Mouse (Mus musculus): Measurements from ENCODE around the gene Crebrf. TPM values are rescaled to one million over a fixed set of nuclear protein-coding genes. Genes with fewer than 3 reads are reported as not detected.

The Crebrf gene
- total and polyA plus RNA-seq, 2 experiments from 2014 or later, result 11.0 to 31.4 TPM

DNA sequence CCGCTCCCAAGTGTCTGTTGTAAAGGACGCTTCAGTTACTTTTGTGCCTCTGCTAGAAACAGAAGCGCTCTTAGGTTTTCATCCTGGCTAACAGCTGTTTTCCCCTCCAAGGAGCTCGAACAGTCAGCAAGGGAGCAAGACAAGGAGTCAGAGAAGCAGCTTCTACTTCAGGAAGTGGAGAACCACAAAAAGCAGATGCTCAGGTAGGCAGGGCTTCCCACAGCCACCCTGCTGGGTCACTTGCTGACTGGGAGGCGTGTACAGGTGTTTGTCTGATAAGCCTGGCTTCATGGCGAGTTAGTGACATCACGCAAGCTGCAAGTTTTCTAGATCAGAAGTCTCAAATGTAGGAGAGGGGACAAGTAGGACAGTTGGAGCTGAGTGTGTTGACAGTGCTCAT lies 71.1 kb downstream of the Crebrf start:
- Histone ChIP-seq H3K9ac (no peak overlapping the region), H3K36me3 (ENCODE audit: insufficient read depth) (peaks cover 68% of the 10 kb centered on the region), H3K4me1 (ENCODE audit: insufficient read depth) (peaks cover 3% of the 10 kb centered on the region), H3K27ac (ENCODE audit: low read depth, low read length) (no peak overlapping the region), H3K4me2 (ENCODE audit: low read depth) (no peak overlapping the region), H3K27me3 (ENCODE audit: insufficient read depth, low read length) (no peaks in the 10 kb centered on the region), H3K9me3 (ENCODE audit: low read length) (no peaks in the 10 kb centered on the region), H3K4me3 (ENCODE audit: low read depth, low read length) (no peak overlapping the region)
- no peak for DNase-seq
- TF ChIP-seq CTCF (IDR thresholded peaks at IDR 0.05; ENCODE audit: low read depth), result no peak
- ATAC-seq, result no peak
- WGBS, result 93% methylated on average over 7 of the region's 7 CpGs

DNA sequence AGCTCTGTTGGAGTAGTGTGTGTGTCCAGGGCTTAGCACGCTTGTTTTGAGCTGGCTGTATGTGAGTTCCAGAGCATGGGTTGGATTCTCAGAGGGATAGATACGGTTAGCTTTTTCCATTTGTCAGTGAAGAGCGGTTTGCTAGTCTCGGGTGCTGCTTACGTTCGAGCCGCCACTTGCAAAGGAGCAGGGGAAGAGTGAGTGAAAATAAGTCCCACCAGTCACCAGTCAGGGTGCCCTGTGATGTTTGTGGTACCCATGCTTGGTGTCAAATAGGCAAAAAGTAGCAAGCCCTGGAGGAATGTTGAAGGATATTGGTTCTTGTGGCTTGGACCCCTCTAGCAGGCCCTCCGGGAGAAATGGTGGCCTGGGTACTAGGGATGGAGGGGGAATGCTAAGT lies 73.5 kb downstream of the Crebrf start:
- Histone ChIP-seq H3K4me2 (ENCODE audit: low read depth) (no peak overlapping the region), H3K27me3 (ENCODE audit: insufficient read depth, low read length) (no peaks in the 10 kb centered on the region), H3K4me3 (ENCODE audit: low read depth, low read length) (no peak overlapping the region), H3K9me3 (ENCODE audit: low read length) (no peaks in the 10 kb centered on the region), H3K36me3 (ENCODE audit: insufficient read depth) (peaks cover 75% of the 10 kb centered on the region), H3K4me1 (ENCODE audit: insufficient read depth) (no peaks in the 10 kb centered on the region), H3K9ac (no peak overlapping the region), H3K27ac (ENCODE audit: low read depth, low read length) (no peak overlapping the region)
- DNase-seq (no peak), ATAC-seq (no peak)
- 94% methylated on average over 8 of the region's 8 CpGs for WGBS
- TF ChIP-seq CTCF (IDR thresholded peaks at IDR 0.05; ENCODE audit: low read depth), result no peak

DNA sequence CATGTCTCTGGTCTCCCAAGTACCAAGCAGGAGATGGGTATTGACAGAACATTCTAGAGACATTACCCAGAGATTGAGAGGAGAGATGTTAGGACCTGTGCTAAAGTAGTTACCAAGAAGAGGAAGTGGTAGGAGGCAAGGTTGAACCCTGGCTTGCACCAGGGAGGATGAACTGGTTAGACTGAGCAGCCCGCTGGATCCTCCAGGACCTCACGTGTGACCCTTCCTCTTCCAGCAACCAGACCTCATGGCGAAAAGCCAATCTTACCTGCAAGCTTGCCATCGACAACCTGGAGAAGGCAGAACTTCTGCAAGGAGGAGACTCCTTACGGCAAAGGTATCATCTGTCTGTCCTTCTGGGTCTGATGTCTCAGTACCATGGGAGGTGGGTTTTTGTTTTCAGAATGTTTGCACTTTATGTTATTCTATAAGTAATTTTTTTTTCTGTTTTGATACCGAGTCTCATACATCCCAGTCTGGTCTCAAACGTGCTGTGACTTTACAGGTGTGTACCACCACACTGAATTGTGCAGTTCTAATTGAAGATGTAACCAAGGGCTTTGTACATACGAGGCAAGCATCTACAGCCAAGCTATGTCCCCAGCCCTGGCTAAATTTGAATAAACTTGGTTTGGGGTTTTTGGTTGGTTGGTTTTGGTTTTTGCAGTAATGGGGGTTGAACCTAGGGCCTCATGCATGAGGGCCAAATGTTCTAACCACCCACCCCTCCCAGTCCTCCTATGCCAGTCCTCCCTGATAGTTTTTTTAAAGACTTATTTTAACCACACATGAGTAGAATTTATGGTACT lies 74.2 kb downstream of the Crebrf start:
- no peak overlapping the region for H3K27ac ChIP-seq (ENCODE audit: low read depth, low read length)
- H3K27me3 ChIP-seq (ENCODE audit: insufficient read depth, low read length), result no peaks in the 10 kb centered on the region
- H3K36me3 ChIP-seq (ENCODE audit: insufficient read depth), result peaks cover 69% of the 10 kb centered on the region
- H3K4me2 ChIP-seq (ENCODE audit: low read depth), result no peak overlapping the region
- no peak overlapping the region for H3K4me3 ChIP-seq (ENCODE audit: low read depth, low read length)
- ATAC-seq (no peak), DNase-seq (no peak)
- no peaks in the 10 kb centered on the region for H3K4me1 ChIP-seq (ENCODE audit: insufficient read depth)
- no peaks in the 10 kb centered on the region for H3K9me3 ChIP-seq (ENCODE audit: low read length)
- 94% methylated on average over 8 of the region's 8 CpGs for WGBS
- no peak for TF ChIP-seq CTCF (IDR thresholded peaks at IDR 0.05; ENCODE audit: low read depth)
- no peak overlapping the region for H3K9ac ChIP-seq

DNA sequence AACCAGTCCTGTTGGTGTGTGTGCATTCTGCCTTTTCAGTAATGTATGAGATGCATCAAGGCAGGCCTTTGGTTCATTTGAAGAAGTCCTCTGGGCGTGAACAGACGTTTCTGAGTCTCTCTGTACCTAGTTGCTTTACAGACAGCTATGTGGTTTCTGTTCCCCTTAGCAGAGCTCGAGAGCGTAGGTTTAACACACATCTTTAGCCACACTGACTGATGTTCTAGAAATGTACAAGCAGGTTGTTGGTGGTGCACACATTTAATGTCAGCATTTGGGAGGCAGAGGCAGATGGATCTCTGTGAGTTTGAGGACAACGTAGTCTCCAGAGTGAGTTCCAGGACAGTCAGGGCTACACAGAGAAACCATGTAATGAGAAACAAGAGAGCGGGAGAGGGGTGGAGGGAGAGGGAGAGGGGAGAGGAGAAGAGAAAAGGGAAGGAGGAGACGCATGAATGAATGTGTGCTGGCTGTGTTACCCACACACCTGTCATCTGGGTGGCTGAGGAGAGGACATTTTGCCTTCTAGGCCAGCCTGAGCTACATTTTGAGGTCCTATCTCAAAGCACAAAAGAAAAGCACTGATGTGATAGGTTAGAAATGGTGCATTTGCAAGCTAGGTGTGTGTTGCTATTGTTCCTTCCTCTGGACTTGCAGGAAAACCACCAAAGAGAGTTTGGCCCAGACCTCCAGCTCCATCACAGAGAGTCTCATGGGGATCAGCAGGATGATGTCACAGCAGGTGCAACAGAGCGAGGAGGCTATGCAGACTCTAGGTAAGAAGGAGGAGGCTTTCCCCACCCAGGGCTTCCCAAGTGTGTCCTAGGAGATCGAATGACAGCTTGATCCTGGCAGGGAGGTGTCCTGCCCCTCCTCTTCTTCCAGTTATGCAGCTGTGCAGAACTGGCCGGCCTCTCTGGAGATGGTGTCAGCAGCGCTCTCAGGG lies 75.1 kb downstream of the Crebrf start:
- no peak for TF ChIP-seq CTCF (IDR thresholded peaks at IDR 0.05; ENCODE audit: low read depth)
- H3K27me3 ChIP-seq (ENCODE audit: insufficient read depth, low read length), result no peaks in the 10 kb centered on the region
- H3K4me1 ChIP-seq (ENCODE audit: insufficient read depth), result no peaks in the 10 kb centered on the region
- H3K9ac ChIP-seq, result no peak overlapping the region
- H3K27ac ChIP-seq (ENCODE audit: low read depth, low read length), result no peak overlapping the region
- no peak overlapping the region for H3K4me3 ChIP-seq (ENCODE audit: low read depth, low read length)
- no peaks in the 10 kb centered on the region for H3K9me3 ChIP-seq (ENCODE audit: low read length)
- no peak overlapping the region for H3K4me2 ChIP-seq (ENCODE audit: low read depth)
- WGBS, result 94% methylated on average over 11 of the region's 11 CpGs
- H3K36me3 ChIP-seq (ENCODE audit: insufficient read depth), result peaks cover 63% of the 10 kb centered on the region
- no peak for DNase-seq
- ATAC-seq, result no peak

DNA sequence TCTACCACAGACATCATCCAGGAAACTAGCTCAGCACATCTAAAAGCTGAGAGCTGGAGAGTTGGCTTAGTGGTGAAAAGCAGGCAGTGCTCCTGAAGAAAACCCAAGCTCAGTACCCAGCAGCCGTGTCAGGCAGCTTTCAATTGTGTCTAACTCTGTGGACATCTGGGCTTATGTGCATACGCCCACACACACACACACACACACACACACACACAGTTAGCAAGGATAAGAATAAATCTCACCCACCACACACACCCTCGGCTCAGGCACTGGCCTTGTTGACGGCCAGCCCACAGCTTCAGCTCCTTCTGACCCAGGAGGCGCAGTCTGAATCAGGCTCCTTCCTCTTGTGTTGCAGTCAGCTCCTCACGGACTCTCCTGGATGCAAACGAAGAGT lies 76.1 kb downstream of the Crebrf start:
- ATAC-seq (no peak), DNase-seq (no peak)
- H3K27me3 ChIP-seq (ENCODE audit: insufficient read depth, low read length), result no peaks in the 10 kb centered on the region
- no peak overlapping the region for H3K27ac ChIP-seq (ENCODE audit: low read depth, low read length)
- WGBS, result 85% methylated on average over 7 of the region's 7 CpGs
- H3K9ac ChIP-seq, result no peak overlapping the region
- H3K9me3 ChIP-seq (ENCODE audit: low read length), result no peaks in the 10 kb centered on the region
- no peaks in the 10 kb centered on the region for H3K4me1 ChIP-seq (ENCODE audit: insufficient read depth)
- H3K36me3 ChIP-seq (ENCODE audit: insufficient read depth), result peaks cover 57% of the 10 kb centered on the region
- H3K4me2 ChIP-seq (ENCODE audit: low read depth), result no peak overlapping the region
- TF ChIP-seq CTCF (IDR thresholded peaks at IDR 0.05; ENCODE audit: low read depth), result no peak
- no peak overlapping the region for H3K4me3 ChIP-seq (ENCODE audit: low read depth, low read length)

DNA sequence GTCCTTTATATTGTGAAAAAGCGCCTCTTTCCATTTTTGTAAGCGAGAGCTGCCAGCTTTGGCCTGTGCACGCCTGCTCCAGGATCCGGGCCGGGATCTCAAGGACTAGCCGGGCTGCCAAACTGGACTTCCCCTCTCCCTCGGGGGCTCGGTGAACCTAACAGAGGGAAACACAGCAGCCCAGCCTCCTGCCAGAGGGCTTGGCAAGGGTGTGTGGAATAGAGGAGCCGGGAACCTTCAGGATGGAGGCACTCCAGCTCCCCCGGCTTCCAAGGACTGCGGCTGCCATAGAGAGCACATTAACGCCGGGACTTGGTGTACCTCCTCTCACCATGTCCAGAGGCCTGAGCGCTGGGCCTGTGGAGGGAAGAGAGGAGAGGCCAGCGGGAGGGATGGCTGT lies 76.6 kb downstream of the Crebrf start:
- Histone ChIP-seq H3K4me1 (ENCODE audit: insufficient read depth) (no peaks in the 10 kb centered on the region), H3K27ac (ENCODE audit: low read depth, low read length) (no peak overlapping the region), H3K9me3 (ENCODE audit: low read length) (no peaks in the 10 kb centered on the region), H3K36me3 (ENCODE audit: insufficient read depth) (peaks cover 53% of the 10 kb centered on the region), H3K4me3 (ENCODE audit: low read depth, low read length) (no peak overlapping the region), H3K4me2 (ENCODE audit: low read depth) (no peak overlapping the region), H3K27me3 (ENCODE audit: insufficient read depth, low read length) (no peaks in the 10 kb centered on the region), H3K9ac (no peak overlapping the region)
- 89% methylated on average over 15 of the region's 15 CpGs for WGBS
- no peak for TF ChIP-seq CTCF (IDR thresholded peaks at IDR 0.05; ENCODE audit: low read depth)
- DNase-seq, result no peak
- ATAC-seq, result no peak
